Mouse (Mus musculus) myocyte (in vitro differentiated cells): Measurements from ENCODE around the gene Cldn10.

Experiments used
- CEBPB ChIP-seq: IDR thresholded peaks from 2 replicates; pipeline ENCODE4 v1.6.1; 2011; ENCODE audit warnings: mild to moderate bottlenecking, moderate library complexity; ENCODE audit not compliant: poor library complexity, insufficient read depth, severe bottlenecking
- E2F4 ChIP-seq: IDR thresholded peaks from one replicate; pipeline ENCODE4 v1.6.1; 2011; ENCODE audit warnings: mild to moderate bottlenecking, control low read depth, moderate library complexity; ENCODE audit not compliant: insufficient read depth
- MAX ChIP-seq: IDR thresholded peaks from one replicate; pipeline ENCODE4 v1.6.1; 2011; ENCODE audit warnings: low read depth, mild to moderate bottlenecking, control low read depth
- MYOD1 ChIP-seq, 3 experiments: IDR thresholded peaks; one replicate each; pipeline ENCODE4 v1.6.1; 2011; ENCODE audit warnings: control low read depth in 2 of 3, low read depth in 2 of 3, mild to moderate bottlenecking in 2 of 3, moderate library complexity in 1 of 3; ENCODE audit not compliant: insufficient read length in 2 of 3, control insufficient read depth in 1 of 3
- MYOG ChIP-seq, 3 experiments: IDR thresholded peaks; one replicate each; pipeline ENCODE4 v1.6.1; 2011; ENCODE audit warnings: control low read depth in 2 of 3, low read depth in 2 of 3, mild to moderate bottlenecking in 2 of 3; ENCODE audit not compliant: insufficient read length in 2 of 3, control insufficient read depth in 1 of 3, insufficient read depth in 1 of 3
- POLR2A ChIP-seq: IDR thresholded peaks from one replicate; pipeline ENCODE4 v1.6.1; 2011; ENCODE audit warnings: low read depth, mild to moderate bottlenecking, control low read depth, moderate library complexity; ENCODE audit not compliant: insufficient read length
- POLR2AphosphoS2 ChIP-seq: IDR thresholded peaks from one replicate; pipeline ENCODE4 v1.6.1; 2011; ENCODE audit warnings: low read depth, control low read depth; ENCODE audit not compliant: insufficient read length
- REST ChIP-seq: IDR thresholded peaks from one replicate; pipeline ENCODE4 v1.6.1; 2011; ENCODE audit warnings: mild to moderate bottlenecking, control low read depth, moderate library complexity; ENCODE audit not compliant: insufficient read depth, insufficient read length
- SRF ChIP-seq: IDR thresholded peaks from one replicate; pipeline ENCODE4 v1.6.1; 2011; ENCODE audit warnings: low read depth; ENCODE audit not compliant: control insufficient read depth, insufficient read length
- TCF12 ChIP-seq: IDR thresholded peaks from one replicate; pipeline ENCODE4 v1.6.1; 2011; ENCODE audit warnings: mild to moderate bottlenecking, control low read depth; ENCODE audit not compliant: poor library complexity, insufficient read depth, severe bottlenecking
- TCF3 ChIP-seq: IDR thresholded peaks from one replicate; pipeline ENCODE4 v1.6.1; 2011; ENCODE audit warnings: low read depth, control low read depth; ENCODE audit not compliant: insufficient read length
- USF1 ChIP-seq: IDR thresholded peaks from one replicate; pipeline ENCODE4 v1.6.1; 2011; ENCODE audit warnings: low read depth, mild to moderate bottlenecking, control low read depth, moderate library complexity

DNA sequence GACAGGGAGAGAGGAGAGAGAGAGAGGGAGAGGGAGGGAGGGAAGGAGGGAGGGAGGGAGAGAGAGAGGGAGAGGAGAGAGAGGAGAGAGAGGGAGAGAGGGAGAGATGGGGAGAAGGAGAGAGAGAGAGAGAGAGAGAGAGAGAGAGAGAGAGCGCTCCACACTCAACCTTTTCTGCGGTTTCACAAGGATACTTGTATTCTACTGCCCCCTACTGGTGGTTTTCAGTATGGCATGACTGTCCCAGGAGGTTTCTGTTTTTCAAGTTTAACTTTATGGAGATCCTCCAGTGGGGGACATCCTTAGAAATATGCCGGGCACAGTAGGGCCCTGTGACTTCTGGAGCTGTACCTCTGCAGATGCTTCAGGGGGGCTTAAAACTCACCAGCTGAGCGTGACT, 28.8 kb downstream of the Cldn10 start:
- TF ChIP-seq POLR2AphosphoS2 (no peak), POLR2A (no peak), MAX (no peak), E2F4 (no peak), TCF12 (no peak), CEBPB (no peak), MYOG (IDR thresholded peaks at IDR 0.05; ENCODE audit: control insufficient read depth in 1 of 3, insufficient read depth in 1 of 3, insufficient read length in 2 of 3, low read depth in 2 of 3) (no peak), USF1 (no peak), MYOD1 (IDR thresholded peaks at IDR 0.05; ENCODE audit: control insufficient read depth in 1 of 3, insufficient read length in 2 of 3, low read depth in 2 of 3) (no peak), REST (no peak), SRF (no peak), TCF3 (no peak)
